ENCODE assay signal across 29 mouse cellular contexts in the genomic region with DNA sequence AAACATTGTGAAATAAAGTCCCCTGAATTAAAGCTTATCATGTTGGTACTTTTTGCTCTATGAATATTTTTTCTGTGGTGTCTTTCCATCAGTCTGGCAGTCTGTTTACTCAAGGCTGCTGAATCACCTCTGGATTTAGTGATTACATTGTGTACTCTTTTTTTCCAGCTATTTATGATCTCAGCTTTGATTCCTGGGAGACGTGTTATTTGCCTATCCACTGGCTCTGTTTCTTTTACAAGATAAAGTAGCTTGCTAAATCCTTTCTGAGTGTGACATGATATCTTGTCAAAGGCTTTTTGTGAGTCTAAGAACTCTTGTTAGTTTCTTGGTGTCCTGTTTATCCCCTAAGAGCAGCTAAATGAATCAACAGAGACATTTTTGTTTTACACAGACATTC. TPM values are rescaled to one million over a fixed set of nuclear protein-coding genes. Genes with fewer than 3 reads are reported as not detected.
DNase-seq lines count a peak whose midpoint lies in the region; ATAC-seq and TF ChIP-seq lines count a peak whose summit lies in the region.
"Had no signal": no experiment of that assay in that cellular context is flagged by ENCODE, and none has a peak within 500 bp of the region (broad histone marks: within the 10 kb centered on the region; RNA-seq: fewer than 3 reads in every experiment).

No protein-coding gene starts in this region.

- H3K36me3 ChIP-seq in lung, embryonic 14.5 days (ENCODE audit: insufficient read depth): no peaks in the 10 kb centered on the region
- no peaks in the 10 kb centered on the region for H3K36me3 ChIP-seq in midbrain, embryonic 11.5 days (ENCODE audit: control insufficient read depth, insufficient read depth, low read length)
- H3K36me3 ChIP-seq in midbrain, embryonic 15.5 days (replicated peaks): no peaks in the 10 kb centered on the region
- H3K36me3 ChIP-seq: embryonic facial prominence, embryonic 12.5 days; forebrain, embryonic 10.5 days; forebrain, embryonic 15.5 days; heart, embryonic 10.5 days; hindbrain, embryonic 15.5 days; midbrain, embryonic 10.5 days; stomach, embryonic 15.5 days had no signal

- H3K4me1 ChIP-seq in lung, embryonic 14.5 days (ENCODE audit: insufficient read depth): peaks cover 8% of the 10 kb centered on the region
- no peaks in the 10 kb centered on the region for H3K4me1 ChIP-seq in midbrain, embryonic 11.5 days (ENCODE audit: control insufficient read depth, insufficient read depth, low read length)
- H3K4me1 ChIP-seq in midbrain, embryonic 15.5 days: no peaks in the 10 kb centered on the region
- H3K4me1 ChIP-seq: forebrain, embryonic 10.5 days; forebrain, embryonic 15.5 days; heart, embryonic 10.5 days; hindbrain, embryonic 15.5 days; midbrain, embryonic 10.5 days; stomach, embryonic 15.5 days had no signal

- no peaks in the 10 kb centered on the region for H3K9me3 ChIP-seq in lung, embryonic 14.5 days (ENCODE audit: low read depth, low read length)
- no peaks in the 10 kb centered on the region for H3K9me3 ChIP-seq in midbrain, embryonic 11.5 days (ENCODE audit: control insufficient read depth, low read length)
- H3K9me3 ChIP-seq in midbrain, embryonic 15.5 days: no peaks in the 10 kb centered on the region
- H3K9me3 ChIP-seq: embryonic facial prominence, embryonic 12.5 days; forebrain, embryonic 10.5 days; forebrain, embryonic 15.5 days; heart, embryonic 10.5 days; hindbrain, embryonic 15.5 days; midbrain, embryonic 10.5 days; stomach, embryonic 15.5 days had no signal

- H3K27ac ChIP-seq in lung, embryonic 14.5 days (ENCODE audit: low read depth): peak overlapping the region; percentile 26; the same call in 1 of the 2 replicates
- H3K27ac ChIP-seq in midbrain, embryonic 11.5 days (ENCODE audit: low read depth, low read length): no peak overlapping the region
- H3K27ac ChIP-seq in midbrain, embryonic 15.5 days: no peak overlapping the region
- H3K27ac ChIP-seq: embryonic facial prominence, embryonic 12.5 days; forebrain, embryonic 10.5 days; forebrain, embryonic 15.5 days; heart, embryonic 10.5 days; hindbrain, embryonic 15.5 days; liver, embryonic 14.5 days; midbrain, embryonic 10.5 days; stomach, embryonic 15.5 days had no signal

- no peak overlapping the region for H3K4me3 ChIP-seq in lung, embryonic 14.5 days (ENCODE audit: low read depth, low read length)
- no peak overlapping the region for H3K4me3 ChIP-seq in midbrain, embryonic 11.5 days (ENCODE audit: low read depth, low read length)
- no peak overlapping the region for H3K4me3 ChIP-seq in midbrain, embryonic 15.5 days
- H3K4me3 ChIP-seq: embryonic facial prominence, embryonic 12.5 days; forebrain, embryonic 10.5 days; forebrain, embryonic 15.5 days; heart, embryonic 10.5 days; hindbrain, embryonic 15.5 days; midbrain, embryonic 10.5 days; stomach, embryonic 15.5 days had no signal

- no peak overlapping the region for H3K9ac ChIP-seq in lung, embryonic 14.5 days
- H3K9ac ChIP-seq in midbrain, embryonic 11.5 days (ENCODE audit: low read length): no peak overlapping the region
- H3K9ac ChIP-seq in midbrain, embryonic 15.5 days: no peak overlapping the region
- H3K9ac ChIP-seq: embryonic facial prominence, embryonic 12.5 days; forebrain, embryonic 15.5 days; hindbrain, embryonic 15.5 days; liver, embryonic 14.5 days; stomach, embryonic 15.5 days had no signal

- 14% methylated on average over 1 of the region's 1 CpGs for WGBS in lung, embryonic 14.5 days
- WGBS in midbrain, embryonic 11.5 days: 53% methylated on average over 1 of the region's 1 CpGs
- 31% methylated on average over 1 of the region's 1 CpGs for WGBS in midbrain, embryonic 15.5 days

- ATAC-seq in lung, embryonic 14.5 days (ENCODE audit: insufficient read depth): no peak
- ATAC-seq in midbrain, embryonic 11.5 days (ENCODE audit: low FRiP score): no peak
- ATAC-seq in midbrain, embryonic 15.5 days (replicated peaks): no peak
- ATAC-seq: inflammation-experienced regulatory T-cells, adult 6 months had no signal

- peak; percentile 48 for DNase-seq in lung, embryonic 14.5 days
- DNase-seq in lung, adult 18-20 months: no peak
- DNase-seq in midbrain, embryonic 11.5 days (ENCODE audit: low spot score, missing footprints): peak; percentile 31
- peak; percentile 11 for DNase-seq in lung, postnatal 36 days
- no peak for DNase-seq in neural tube, embryonic 10.5 days (ENCODE audit: extremely low spot score, low spot score)
- DNase-seq: adrenal gland, adult 8-10 months; cerebellum, adult 8-10 months; embryo, embryonic 11 days; kidney, adult 11 months; layer of hippocampus, adult 9-11 months; liver had no signal

- H3K4me2 ChIP-seq in lung, embryonic 14.5 days: no peak overlapping the region
- no peak overlapping the region for H3K4me2 ChIP-seq in midbrain, embryonic 11.5 days
- H3K4me2 ChIP-seq in midbrain, embryonic 15.5 days: no peak overlapping the region
- H3K4me2 ChIP-seq: embryonic facial prominence, embryonic 12.5 days; forebrain, embryonic 15.5 days; hindbrain, embryonic 15.5 days; stomach, embryonic 15.5 days had no signal

- TF ChIP-seq CTCF in lung, embryonic 14.5 days (IDR thresholded peaks at IDR 0.05; ENCODE audit: low read depth): no peak

- no peaks in the 10 kb centered on the region for H3K27me3 ChIP-seq in lung, embryonic 14.5 days (ENCODE audit: insufficient read depth, low read length)
- H3K27me3 ChIP-seq in midbrain, embryonic 11.5 days (ENCODE audit: control insufficient read depth, insufficient read depth, low read length): no peaks in the 10 kb centered on the region
- no peaks in the 10 kb centered on the region for H3K27me3 ChIP-seq in midbrain, embryonic 15.5 days (replicated peaks)
- H3K27me3 ChIP-seq: CH12.LX; embryonic facial prominence, embryonic 12.5 days; forebrain, embryonic 15.5 days; hindbrain, embryonic 15.5 days; stomach, embryonic 15.5 days had no signal

RNA-seq across cellular contexts. Expression of gene Olfr455, which starts 2.5 kb away (rescaled TPM):
- not detected in 2 replicates for polyA plus RNA-seq in lung, embryonic 14.5 days (2014; fragmentation: Nextera tagmentation; extraction: Ambion mirVana)
- polyA plus RNA-seq in midbrain, embryonic 11.5 days (2014; fragmentation: Nextera tagmentation; extraction: Ambion mirVana): not detected in 2 replicates
- not detected in 2 replicates for polyA plus RNA-seq in midbrain, embryonic 15.5 days (2015; fragmentation: Nextera tagmentation; extraction: Ambion mirVana)
- polyA plus RNA-seq: embryonic facial prominence, embryonic 12.5 days; forebrain, embryonic 10.5 days; forebrain, embryonic 15.5 days; frontal cortex, adult 2 months; heart, embryonic 10.5 days; heart, postnatal 0 days; hindbrain, embryonic 15.5 days; inflammation-experienced regulatory T-cells, adult 6 months; kidney, embryonic 14.5 days; limb, embryonic 11.5 days; liver, embryonic 14.5 days; midbrain, embryonic 10.5 days; midbrain, postnatal 0 days; neural tube, embryonic 14.5 days; stomach, embryonic 15.5 days had no signal

RNA-seq across cellular contexts. Expression of gene Tcaf3, which starts 52.6 kb away (rescaled TPM):
- not detected in 2 replicates for polyA plus RNA-seq in lung, embryonic 14.5 days (2014; fragmentation: Nextera tagmentation; extraction: Ambion mirVana)
- polyA plus RNA-seq in midbrain, embryonic 11.5 days (2014; fragmentation: Nextera tagmentation; extraction: Ambion mirVana): not detected in 2 replicates
- polyA plus RNA-seq in midbrain, embryonic 15.5 days (2015; fragmentation: Nextera tagmentation; extraction: Ambion mirVana): 0.05 TPM in 1 of 2 replicates, not detected in the other
- polyA plus RNA-seq: C2C12; embryonic facial prominence, embryonic 12.5 days; forebrain, embryonic 10.5 days; forebrain, embryonic 15.5 days; frontal cortex, adult 2 months; heart, embryonic 10.5 days; heart, postnatal 0 days; hindbrain, embryonic 15.5 days; inflammation-experienced regulatory T-cells, adult 6 months; kidney, embryonic 14.5 days; limb, embryonic 11.5 days; liver, embryonic 14.5 days; midbrain, embryonic 10.5 days; midbrain, postnatal 0 days; neural tube, embryonic 14.5 days; stomach, embryonic 15.5 days had no signal

RNA-seq across cellular contexts. Expression of gene Olfr456, which starts 57.8 kb away (rescaled TPM):
- 0.18 TPM in 1 of 2 replicates, not detected in the other for polyA plus RNA-seq in lung, embryonic 14.5 days (2014; fragmentation: Nextera tagmentation; extraction: Ambion mirVana)
- not detected in 2 replicates for polyA plus RNA-seq in midbrain, embryonic 11.5 days (2014; fragmentation: Nextera tagmentation; extraction: Ambion mirVana)
- polyA plus RNA-seq in midbrain, embryonic 15.5 days (2015; fragmentation: Nextera tagmentation; extraction: Ambion mirVana): not detected in 2 replicates
- polyA plus RNA-seq: embryonic facial prominence, embryonic 12.5 days; forebrain, embryonic 10.5 days; forebrain, embryonic 15.5 days; frontal cortex, adult 2 months; heart, postnatal 0 days; hindbrain, embryonic 15.5 days; inflammation-experienced regulatory T-cells, adult 6 months; kidney, embryonic 14.5 days; limb, embryonic 11.5 days; liver, embryonic 14.5 days; midbrain, embryonic 10.5 days; midbrain, postnatal 0 days; neural tube, embryonic 14.5 days; stomach, embryonic 15.5 days had no signal

Comparison
In these comparisons a context has a peak if more than half of its experiments do, and no peak if none do; other contexts are left out.
1. DNase-seq: peak in lung, embryonic 14.5 days (single experiment), midbrain, embryonic 11.5 days (single experiment) and lung, postnatal 36 days (single experiment); none in lung, adult 18-20 months (0 of 2) and neural tube, embryonic 10.5 days (single experiment).